Mouse (Mus musculus) spleen, postnatal 4 days (tissue): Measurements from ENCODE around the gene Pfkfb2.

Experiments used
- DNase-seq, 2 experiments: peaks; one replicate each; pipeline ENCODE4 v3.0.0; 2022; ENCODE audit warnings: low spot score in 2 of 2

Gene Pfkfb2

DNA sequence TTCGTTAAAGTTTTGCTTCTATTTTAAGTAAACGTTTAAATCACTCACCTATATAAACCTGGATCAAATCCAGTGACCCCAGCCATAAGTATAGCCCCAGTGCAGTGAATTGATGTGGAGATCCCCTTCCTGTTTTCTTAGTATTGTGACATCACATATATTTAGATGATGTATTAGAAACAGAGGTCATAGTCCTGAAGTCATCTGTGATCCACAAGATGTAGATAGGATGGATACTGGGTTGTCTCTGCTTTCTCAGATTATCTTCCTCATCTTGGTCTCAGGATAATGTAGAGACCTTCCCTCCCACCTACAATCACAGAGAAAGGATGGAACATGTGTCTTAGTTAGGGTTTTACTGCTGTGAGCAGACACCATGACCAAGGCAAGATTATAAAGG lies at the start of gene Pfkfb2:
Gene Pfkfb2 (minus strand): TSS at position 101 of the 400 bp plus-strand sequence.
- DNase-seq: no peak

DNA sequence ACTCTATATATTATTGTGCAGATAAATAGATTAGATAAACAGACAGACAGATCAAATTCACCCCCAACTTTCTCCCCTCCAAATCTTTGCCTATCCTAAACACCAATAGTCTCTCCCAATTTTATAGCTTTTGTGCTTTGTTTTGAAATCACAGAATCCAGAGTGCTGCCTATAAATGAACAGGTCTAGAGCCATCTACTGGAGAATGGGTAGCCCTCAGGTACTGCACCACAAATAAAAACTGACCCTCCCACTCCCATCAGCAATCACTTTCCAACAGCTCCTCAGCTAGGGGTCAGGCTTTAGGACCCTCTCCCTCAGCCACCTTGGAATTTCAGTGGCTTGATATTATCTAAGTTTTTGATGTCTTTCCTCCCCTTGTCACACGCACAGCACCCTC lies 47.6 kb upstream of the Pfkfb2 start:
- DNase-seq: no peak

DNA sequence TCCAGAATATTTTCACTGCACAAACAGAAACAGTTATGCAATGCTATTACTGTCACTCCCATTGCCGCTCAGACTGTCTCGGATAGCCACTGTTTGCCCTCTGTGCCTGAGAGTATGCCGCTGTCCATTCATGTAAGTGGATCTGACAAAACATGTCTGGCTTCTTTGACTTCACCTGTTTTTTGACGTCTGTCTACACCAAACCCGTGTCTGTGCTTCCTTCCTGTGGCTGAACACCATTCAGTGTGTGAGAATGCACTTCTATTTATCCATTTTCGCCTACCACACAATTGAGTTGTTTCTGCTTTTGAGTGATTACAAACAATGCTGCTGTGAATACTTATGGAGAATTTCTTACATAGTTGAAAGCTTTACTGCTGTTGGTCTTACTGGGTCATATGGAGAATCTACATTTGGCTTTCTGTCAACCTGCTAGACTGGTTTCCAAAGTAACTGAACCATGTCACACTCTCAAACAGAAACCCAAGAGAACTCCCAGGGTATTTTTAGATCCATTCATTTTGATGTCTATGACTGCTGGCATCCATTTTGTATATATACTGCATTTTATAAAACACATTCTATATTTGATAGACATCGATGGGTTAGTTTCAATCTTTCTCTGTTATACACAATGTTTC lies 46.8 kb upstream of the Pfkfb2 start:
- DNase-seq: no peak

DNA sequence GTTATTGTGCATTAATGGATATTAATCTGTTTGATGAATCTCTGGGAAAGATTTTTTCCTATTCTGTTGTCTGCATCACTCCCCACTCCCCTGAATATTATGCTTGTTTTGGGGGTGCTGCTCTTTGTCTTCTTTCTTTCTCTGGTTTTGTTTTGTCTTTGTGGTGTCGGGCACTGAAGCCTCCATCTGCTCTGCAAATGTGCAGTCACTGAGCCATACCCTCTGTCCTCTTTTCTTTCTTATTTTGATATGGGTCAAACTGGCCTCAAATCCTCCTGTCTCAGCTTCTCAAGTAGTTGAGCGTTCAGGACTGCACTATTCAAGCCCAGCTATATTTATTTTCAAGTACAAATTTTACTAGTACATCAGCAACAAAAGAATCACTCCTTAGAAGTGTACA lies 46.2 kb upstream of the Pfkfb2 start:
- no peak for DNase-seq

DNA sequence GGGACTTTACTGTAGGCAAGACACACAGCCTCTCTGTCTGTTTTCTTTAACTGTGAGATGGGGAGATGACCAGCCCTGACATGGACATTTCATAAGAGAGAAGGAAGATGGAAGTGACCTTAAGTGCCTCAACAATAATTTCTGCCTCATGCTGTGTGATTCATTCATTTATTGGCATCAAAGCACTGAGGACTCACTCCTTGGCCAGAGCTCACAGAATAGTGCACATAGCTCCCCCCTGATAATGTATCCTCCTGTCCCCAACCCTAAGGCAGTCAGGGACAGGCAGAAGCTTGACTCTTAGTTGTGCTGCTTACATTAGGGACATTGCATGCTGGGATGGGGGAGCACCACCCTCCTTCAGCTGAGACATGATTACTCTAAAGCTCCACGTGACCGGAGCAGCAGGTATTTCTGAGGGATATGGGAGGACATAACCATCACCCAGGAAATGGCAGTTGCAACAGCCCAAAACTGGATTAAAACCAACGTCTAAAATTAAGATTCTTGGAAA lies 42.0 kb upstream of the Pfkfb2 start:
- no peak for DNase-seq

DNA sequence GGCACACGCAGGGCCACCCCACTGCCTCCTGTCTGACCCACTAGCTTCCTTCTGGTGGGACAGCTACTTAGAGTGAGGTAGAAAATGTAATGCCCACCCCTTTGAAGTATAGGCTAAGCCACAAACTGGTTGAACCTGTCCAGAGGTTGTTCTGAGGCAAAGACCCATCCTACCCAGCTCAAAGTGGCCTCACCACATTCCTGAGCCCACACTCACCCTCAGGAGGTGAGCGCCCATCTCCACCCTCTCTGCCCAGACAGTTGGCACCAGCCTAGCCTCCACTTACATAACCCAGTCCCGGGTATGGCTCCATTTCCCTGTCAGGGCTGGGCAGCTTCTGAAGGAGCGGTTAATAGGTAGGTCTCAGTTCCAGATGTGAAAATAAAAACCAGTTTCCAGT lies 41.4 kb upstream of the Pfkfb2 start:
- DNase-seq: no peak

DNA sequence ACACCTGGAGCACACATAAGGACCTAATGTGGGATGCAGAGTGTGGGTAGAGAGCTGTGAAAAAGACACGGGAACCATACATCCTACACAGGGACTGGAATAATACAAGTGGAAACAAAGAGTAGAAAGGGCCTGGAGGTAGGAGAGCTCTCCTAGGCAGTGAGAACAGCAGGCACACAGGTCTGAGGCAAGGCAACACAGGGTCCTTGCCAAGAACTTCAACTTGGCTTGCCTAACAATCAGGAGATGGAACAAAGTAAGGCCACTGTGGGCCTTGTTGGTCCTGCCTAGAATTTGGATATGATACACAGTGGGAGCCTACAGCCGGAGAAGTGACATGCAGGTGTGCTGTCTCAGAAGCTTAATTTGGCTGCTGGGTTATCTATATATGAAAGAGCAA lies 40.9 kb upstream of the Pfkfb2 start:
- DNase-seq: no peak

DNA sequence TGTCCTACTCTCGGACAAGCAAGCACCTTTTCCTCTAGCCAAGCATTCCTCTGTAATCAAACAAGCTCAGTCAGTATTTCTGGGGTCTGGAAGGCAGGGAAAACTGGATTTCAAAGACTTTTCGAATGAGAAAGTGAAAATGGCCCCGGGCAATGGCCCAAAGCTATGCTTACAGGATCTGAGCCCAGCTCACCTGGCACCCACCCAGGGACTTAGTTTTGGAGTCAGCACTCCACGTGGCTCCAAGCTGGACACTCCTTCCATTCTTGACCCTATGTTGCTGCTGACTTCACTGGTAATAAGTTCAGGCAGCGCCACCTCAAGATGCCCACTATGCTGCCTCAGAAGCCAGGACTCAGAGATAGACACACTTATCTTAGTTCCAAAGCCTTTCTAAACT lies 38.0 kb upstream of the Pfkfb2 start:
- DNase-seq: no peak

DNA sequence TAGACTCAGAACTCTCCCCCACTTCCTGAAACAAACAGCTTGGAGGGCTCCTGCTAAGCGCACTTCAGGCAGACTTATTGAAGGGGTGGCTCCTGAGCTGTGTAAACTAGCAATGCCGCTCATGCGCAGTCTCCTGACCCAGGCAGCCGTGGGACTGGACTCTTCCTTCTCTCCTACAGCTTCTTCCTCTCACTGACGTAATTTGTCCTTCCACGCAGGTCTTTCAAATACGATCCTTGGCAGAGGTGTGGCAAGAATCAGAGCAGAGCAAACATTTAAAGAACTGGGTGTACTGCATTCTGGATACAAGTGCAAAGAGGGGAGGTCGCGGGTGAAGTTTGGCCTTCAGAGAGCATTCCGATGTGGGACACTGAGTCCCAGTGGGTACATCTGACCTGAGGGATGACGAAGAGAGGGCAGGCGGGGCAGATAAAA lies 35.0 kb upstream of the Pfkfb2 start:
- DNase-seq: no peak

DNA sequence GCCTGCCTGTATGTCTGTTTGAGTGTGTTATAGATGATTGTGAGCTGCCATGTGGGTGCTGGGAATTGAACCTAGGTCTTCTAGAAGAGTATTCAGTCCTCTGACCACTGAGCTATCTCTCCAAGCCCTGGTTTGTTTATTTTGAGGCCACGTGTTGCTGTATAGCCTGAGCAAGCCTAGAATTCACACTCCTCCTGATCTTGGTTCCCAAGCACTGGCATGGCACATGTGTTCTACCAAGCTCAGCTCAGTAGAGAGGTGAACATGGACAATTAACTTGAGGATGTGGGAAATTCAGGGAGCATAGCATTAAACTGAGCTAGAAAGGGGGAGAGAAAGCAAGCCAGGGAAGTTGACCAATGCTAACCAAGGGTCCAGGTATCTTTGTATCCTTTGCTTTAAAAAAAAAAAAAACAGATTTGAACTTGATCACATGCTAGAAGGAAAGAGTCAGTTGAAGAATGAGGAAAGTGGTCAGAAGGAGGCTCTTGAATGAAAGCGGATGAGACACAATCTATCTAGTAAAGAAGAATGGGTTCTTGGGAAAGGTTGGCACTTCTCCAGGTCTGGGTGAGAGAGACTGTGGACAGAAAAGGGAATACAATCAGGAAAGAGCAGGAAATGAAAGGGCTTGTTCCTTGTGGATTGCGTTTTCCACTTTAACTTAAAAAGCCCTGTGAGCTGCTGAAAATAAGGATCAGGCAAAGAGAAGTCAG lies 33.1 kb upstream of the Pfkfb2 start:
- DNase-seq: no peak

DNA sequence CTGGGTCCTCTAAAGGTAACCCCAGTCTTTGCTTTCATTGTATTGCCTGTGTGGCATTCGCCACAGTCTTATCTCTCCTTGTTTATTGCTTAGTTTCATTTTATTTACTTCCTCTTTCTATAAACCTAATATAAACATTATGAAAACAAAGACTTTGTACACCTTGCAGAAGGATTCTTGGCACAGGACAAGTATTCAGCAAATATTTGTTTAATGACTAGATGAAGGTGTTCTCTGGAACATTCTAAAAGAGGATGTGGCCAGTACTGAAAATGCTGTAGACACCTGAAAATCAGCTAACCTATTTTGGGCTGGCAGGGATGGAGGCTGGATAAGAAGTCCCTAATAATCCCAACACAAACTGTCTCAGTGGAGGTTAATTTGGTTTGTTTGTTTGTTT lies 32.5 kb upstream of the Pfkfb2 start:
- DNase-seq: no peak

DNA sequence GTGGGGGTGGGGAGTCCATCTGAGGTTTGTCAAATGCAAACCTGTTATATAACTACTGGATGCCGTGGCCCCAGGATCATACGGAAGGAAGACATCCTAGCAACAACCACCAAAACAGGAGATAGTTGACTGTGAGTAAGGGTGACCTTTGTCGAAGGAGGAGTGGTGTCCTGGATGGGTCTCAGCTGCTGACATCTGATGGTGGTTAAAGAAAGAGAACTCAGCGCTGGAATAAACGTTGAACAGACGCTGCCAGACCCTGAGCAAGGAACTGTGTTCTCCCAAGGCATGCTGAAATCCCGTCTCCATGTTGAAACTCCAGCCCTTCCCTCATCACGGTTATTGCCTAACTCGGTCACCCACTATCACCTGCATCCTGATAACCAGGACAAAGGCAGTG lies 30.6 kb upstream of the Pfkfb2 start:
- no peak for DNase-seq

DNA sequence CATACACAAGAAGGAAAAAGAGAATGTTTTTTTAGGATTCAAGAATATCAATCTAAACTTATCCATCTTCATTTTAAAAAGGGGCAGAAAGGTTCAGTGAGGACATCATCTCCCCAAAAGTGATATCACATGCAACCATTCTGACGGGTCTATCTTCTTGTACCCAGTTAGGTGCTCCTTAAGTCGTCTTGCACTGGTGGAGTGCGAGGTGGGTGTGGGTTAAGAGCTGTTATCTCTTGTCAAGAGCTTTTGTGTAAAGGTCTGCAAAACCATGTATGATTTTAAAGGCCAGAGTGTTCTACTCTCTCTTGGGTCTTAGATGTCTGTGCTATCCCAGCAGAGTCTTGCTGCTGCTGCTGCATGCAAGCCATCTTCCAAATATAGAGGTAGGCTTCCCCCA lies 17.8 kb upstream of the Pfkfb2 start:
- no peak for DNase-seq

DNA sequence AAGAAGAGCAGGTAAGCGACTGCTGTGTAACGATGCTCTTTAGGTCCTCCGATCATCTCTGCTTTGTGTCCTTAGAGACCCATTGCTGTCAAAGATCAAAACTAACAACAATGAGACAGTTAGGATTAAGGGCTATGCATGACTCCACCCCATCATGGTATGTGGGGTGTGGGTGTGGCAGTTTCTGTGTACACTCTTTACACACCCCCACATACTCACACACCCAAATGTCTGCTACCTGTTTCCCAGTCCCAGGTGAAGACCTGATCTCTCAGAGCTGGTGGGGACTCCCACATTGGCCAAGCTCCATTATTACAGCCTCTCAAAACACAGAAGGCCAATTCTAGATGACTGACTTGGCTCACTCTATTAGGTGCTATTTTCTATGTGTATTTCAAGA lies 16.5 kb upstream of the Pfkfb2 start:
- peak in 1 of 2 experiments; percentile 52 for DNase-seq

DNA sequence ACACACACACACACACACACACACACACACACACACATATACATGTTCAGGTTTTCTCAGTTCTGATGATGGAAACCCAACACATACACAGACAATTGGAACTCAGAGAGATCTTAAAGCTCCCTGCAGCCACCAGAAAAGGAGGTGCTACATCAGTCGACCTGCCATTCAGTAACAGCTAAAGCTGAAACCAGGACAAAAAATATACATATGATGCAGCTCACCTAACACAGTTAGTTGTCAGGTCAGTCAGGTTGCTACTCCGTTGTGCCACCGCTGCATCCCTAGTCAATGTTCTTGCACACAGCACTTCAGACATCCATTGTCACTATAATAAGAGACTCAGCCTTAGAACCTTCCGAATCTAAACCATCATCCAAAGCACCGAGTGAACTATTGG lies 15.9 kb upstream of the Pfkfb2 start:
- peak in 1 of 2 experiments; percentile 51 for DNase-seq

DNA sequence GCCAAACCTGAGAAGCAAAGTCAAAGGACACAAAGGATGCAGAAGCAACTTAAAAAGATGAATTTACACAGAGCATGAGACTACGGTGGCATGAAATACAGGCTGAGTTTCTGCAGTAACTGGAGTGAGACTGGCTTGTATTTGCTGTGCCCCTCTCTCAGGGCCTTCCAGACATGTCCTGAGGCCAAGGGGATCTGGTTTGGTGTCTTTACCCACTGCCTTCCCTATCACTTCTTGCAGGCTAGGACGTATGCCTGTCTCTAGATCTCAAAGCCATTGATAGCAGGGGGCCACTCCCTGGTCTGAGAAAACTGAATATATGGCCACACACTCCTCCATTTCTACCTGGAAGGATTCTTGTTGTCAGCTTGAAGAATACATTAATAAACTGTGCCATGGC lies 15.2 kb upstream of the Pfkfb2 start:
- peak in 1 of 2 experiments; percentile 61 for DNase-seq

DNA sequence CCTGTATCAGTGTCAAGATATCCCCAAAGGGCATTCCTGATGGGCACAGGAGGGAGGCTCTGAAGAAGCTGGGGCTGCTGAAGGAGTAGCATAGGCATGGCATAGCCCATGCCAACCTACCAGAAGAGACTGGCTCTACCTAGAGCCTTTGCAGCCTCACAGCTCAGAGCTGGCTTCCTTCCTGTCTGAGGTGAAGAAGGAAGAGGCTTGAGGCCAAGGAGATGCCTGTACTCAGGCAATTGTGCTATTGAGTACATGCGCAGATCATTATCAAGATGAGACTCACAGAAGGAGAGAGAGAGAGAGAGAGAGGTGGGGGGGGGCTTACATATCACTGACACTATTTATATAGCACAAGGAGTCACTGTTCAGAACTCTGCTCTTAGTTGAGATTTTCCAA lies 14.7 kb upstream of the Pfkfb2 start:
- DNase-seq: no peak

DNA sequence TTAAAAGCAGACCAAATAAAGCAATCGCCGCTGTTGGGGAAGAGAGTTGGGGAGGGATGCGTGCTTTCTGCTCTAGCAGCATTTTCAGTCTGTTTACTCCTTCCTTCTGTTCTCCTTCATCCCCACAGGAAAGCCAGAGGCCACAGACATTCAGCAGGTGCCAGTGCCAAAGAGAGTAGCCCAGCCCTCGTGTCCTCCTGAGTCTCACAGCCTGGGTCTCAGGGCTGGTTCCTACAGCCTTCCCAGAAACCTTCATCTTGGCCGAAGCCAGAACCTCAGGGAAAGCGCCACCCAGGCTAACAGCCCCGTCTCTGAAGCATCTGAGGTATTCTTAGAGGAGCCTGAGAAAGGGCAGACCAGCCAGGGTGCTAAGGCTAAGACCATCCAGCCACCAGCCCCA lies 13.1 kb upstream of the Pfkfb2 start:
- peak in 1 of 2 experiments; percentile 60 for DNase-seq

DNA sequence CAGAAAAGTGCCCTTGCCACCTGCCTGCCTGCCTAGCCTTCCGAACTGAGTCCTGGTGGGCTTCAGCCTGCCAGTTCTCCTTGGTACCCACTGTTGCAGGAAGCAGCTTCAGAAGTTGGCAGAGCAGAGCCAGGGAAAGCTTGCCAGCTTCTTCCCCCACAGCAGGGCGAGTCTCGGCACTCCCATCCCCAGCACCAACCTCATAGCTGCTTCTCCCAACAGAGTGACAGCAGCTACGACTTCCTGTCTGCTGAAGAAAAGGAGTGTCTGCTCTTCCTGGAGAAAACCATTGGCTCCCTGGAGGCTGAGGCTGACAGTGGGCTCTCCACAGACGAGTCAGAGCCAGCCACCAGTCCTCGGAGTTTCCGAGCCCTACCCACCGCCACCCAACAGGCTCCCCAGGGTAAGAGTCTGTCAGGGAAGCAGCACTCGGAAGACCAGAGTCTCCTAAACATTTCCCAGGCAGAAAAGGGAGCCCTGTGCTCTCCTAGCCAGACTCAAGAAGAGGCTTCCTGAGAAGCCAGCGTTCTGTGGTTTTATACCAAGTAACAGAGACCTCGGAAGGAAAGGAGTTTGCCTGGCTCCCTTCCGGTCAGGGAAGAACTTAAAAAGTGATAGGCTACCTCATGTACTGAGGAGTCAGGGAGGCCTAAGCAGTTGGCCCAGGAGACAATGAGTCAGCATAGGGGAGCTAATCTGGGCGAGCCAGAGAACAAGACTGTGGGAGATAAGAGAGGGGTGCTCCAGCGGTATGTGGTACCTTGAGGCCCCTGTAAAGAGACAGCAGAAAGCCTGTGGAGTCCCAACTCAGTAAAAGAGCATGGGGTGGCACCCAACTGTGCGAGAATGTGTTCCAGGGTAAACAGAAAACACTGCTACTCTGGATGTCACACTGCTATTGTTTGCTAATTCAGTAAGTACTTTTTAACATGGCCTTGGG lies 12.0 kb upstream of the Pfkfb2 start:
- peak; percentile 79 to 80 for DNase-seq

DNA sequence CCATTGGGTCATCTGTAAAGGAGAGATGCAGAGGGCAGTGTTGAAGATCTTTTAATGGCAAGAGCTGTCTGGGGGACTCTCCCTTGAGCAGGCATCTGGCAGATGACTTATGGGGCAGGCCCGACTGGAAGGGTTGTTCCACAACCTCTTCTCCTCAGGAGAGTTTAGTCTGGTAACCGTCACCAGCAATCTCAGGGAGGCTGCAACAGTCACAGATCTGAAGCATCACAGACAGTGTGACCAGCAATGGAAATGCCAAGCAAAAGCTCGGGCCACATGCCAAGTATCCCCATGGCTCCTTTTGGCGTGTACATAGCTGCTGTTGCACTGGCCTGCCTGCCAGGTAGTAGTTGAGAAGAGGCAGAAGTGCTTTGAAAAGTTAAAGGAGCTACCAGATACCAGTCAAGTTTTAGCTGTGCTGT lies 11.2 kb upstream of the Pfkfb2 start:
- peak; percentile 37 to 72 for DNase-seq

DNA sequence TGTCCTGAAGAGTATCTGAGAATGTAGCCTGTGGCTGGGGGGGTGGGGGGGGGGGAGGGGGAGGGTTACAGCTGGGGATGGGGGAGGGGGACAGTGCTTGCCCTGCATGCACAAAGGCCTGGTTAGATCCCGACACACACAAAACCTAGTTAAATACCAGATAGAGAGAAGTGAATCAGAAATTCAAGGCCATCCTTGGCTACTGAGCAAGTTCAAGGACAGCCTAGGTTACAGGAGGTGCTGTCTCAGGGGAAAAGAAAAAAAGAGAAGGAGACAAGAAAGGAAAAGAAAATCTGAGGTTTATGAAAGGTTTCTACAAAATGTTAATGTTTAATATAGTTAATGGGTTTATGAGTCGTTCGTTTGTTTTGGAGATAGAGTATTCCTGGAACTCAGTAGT lies 10.6 kb upstream of the Pfkfb2 start:
- DNase-seq: peak in 1 of 2 experiments; percentile 15

DNA sequence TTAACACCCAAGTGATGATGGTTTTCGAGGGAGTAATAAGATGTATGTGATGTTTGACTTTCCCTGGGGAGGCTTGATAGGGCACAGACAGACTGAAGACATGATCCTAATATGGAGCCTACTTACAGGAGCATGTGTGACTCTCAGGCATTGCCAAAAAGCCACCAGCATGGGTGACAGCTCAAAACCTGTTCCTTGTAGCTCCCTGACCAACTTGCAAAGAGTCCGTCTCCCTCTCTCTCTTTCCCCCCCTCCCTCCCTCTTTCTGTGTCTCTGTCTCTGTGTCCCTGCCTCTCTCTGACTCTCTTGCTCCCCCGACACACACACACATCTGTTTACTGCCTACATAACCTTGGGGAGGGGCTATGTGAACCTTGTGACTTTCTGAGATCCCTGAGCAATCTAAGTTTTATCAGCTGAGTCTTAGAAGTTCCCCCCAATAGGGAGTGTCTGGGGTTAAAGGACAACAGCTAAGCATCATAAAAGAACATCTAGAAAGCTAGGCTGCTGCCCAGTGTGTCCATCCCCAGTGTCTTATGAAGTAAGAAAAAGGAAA lies 9.6 kb upstream of the Pfkfb2 start:
- DNase-seq: peak in 1 of 2 experiments; percentile 50
